Mouse (Mus musculus) stomach, postnatal 0 days (tissue): ENCODE measurements around the gene Fxyd2. TPM values are rescaled to one million over a fixed set of nuclear protein-coding genes. Genes with fewer than 3 reads are reported as not detected.

Source experiments
- ATAC-seq: fragments of 200-750 bp; cut with Nextera tagmentation; 2 replicates; pipeline ENCODE4 v1.8.0; 2017; ENCODE audit not compliant: low FRiP score, low TSS enrichment
- DNase-seq: peaks from one replicate; pipeline ENCODE4 v3.0.0-alpha.2; 2016; ENCODE audit warnings: low spot score
- H3K27ac ChIP-seq: fragments of 300-500 bp; sonication (generic); replicated peaks from 2 replicates; pipeline ENCODE4 v1.5.1; 2014; ENCODE audit warnings: mild to moderate bottlenecking, control low read depth
- H3K27me3 ChIP-seq: fragments of 300-500 bp; sonication (generic); 2 replicates; pipeline ENCODE4 v1.6.1; 2014; ENCODE audit warnings: low read length; ENCODE audit not compliant: control insufficient read depth, insufficient read depth
- H3K36me3 ChIP-seq: fragments of 300-500 bp; sonication (generic); 2 replicates; pipeline ENCODE4 v1.6.1; 2014; ENCODE audit warnings: low read length, mixed read lengths; ENCODE audit not compliant: control insufficient read depth, insufficient read depth
- H3K4me1 ChIP-seq: fragments of 300-500 bp; sonication (generic); replicated peaks from 2 replicates; pipeline ENCODE4 v1.6.1; 2014; ENCODE audit warnings: antibody characterized with exemption; ENCODE audit not compliant: control insufficient read depth, insufficient read depth
- H3K4me2 ChIP-seq: fragments of 300-500 bp; sonication (generic); replicated peaks from 2 replicates; pipeline ENCODE4 v1.6.1; 2014; ENCODE audit warnings: low read depth, mild to moderate bottlenecking, control low read depth, moderate library complexity
- H3K4me3 ChIP-seq: fragments of 300-500 bp; sonication (generic); 2 replicates; pipeline ENCODE4 v1.5.1; 2014; ENCODE audit warnings: low read depth, low read length, control low read depth
- H3K9ac ChIP-seq: fragments of 300-500 bp; sonication (generic); 2 replicates; pipeline ENCODE4 v1.6.1; 2014; ENCODE audit warnings: mild to moderate bottlenecking, low read length, control low read depth, mixed read lengths
- H3K9me3 ChIP-seq: fragments of 300-500 bp; sonication (generic); 2 replicates; pipeline ENCODE4 v1.6.1; 2016; ENCODE audit warnings: low read length; ENCODE audit not compliant: control insufficient read depth
- CTCF ChIP-seq: IDR thresholded peaks from 2 replicates; pipeline ENCODE4 v1.5.1; 2016; ENCODE audit warnings: antibody characterized with exemption, low read depth, mild to moderate bottlenecking, moderate library complexity
- EP300 ChIP-seq: optimal IDR thresholded peaks from 2 replicates; pipeline ENCODE3; 2016; ENCODE audit warnings: antibody characterized with exemption
- WGBS: fragments of 180-500 bp; shearing (Covaris S2); extraction: QIAGEN DNeasy Blood & Tissue Kit; methylation state at CpG from one replicate; pipeline ENCODE4 v1.1.7; 2014; 5-methylcytosine and 5-hydroxymethylcytosine counted together
- polyA plus RNA-seq: library from polyadenylated mRNA; unstranded; fragments of >200 nt; fragmentation: Nextera tagmentation; extraction: Ambion mirVana; gene quantifications from 2 replicates; pipeline ENCODE4 v1.2.1, GENCODE M21; 2015

The Fxyd2 gene
- polyA plus RNA-seq, 1 experiment from 2014 or later, result 2.2 TPM

DNA sequence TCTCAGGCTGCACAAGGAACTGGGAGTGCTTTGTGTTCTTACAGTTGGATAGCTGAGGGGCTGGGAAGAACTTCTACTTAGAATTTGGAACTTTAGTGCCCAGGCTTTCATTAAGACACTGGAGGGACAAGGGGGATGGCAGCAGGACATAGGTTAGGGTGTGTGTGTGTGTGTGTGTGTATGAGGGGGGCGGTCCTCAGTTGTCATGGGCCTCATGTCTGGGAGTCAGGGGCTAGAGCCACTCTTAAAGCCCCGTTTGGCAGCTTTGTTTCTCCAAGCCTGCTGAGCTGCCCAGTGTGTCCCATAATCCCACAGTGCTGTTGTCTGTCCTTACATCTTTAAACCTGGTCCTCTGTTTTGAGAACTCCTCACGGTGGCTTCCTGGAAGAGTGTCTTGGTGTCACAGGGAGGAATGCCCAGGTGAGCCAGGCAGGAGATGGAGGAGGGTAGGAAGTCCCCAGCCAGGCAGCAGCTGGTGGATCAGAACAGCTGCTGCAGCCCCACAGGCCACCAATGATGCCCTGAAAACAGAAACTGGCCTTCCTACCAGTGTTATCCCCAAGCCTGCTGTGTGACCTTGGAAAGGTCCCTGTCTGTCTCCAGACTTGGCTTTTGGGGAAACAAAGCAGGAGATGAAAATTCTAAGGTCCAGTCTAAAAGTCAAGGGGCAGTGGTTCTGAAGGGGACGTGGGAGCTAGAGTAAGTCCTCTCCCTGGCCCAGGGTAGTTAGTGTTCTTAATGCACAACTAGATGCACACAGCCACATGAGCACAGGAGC is 13.4 kb downstream of the Fxyd2 start:
- no peak overlapping the region for H3K4me3 ChIP-seq
- H3K4me1 ChIP-seq, result no peaks in the 10 kb centered on the region
- H3K9me3 ChIP-seq, result no peaks in the 10 kb centered on the region
- H3K9ac ChIP-seq, result no peak overlapping the region
- DNase-seq (no peak), ATAC-seq (no peak)
- TF ChIP-seq CTCF, result no peak
- no peak for TF ChIP-seq EP300
- no peak overlapping the region for H3K4me2 ChIP-seq
- WGBS, result 84% methylated on average over 4 of the region's 4 CpGs
- no peaks in the 10 kb centered on the region for H3K27me3 ChIP-seq
- no peaks in the 10 kb centered on the region for H3K36me3 ChIP-seq
- H3K27ac ChIP-seq, result no peak overlapping the region

DNA sequence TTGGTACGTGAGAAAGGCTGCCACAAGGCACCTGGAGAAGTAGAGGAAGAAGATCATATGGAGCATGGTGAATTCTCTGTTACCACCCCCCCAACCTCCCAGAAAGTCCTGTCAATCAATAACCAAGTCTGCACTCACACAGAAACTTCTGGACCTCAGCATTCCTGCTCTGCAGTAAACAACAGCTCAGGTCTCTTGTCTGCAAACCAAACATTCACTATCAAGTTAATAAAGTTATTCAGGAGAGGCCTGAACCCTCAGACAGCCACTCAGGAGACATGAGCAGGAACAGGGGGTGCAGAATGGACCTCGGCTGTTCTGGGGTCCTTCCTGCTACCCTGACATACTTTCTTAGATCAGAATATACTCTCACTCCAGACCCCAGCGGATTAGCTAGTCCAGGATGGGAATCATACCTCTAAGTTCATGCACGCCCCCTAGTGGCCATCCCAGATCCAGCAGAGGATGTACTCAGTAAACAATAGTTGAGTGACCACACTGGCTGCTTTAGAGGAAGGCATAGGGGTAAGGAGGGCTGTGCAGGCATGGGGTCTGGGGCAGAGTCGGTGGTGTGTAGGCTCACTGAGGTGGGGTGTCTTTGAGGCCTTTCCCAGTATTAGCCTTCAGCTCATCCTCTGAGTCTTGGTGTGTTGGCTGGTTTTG is 14.1 kb downstream of the Fxyd2 start:
- H3K36me3 ChIP-seq, result no peaks in the 10 kb centered on the region
- DNase-seq (peak; percentile 48), ATAC-seq (no peak)
- H3K4me3 ChIP-seq, result no peak overlapping the region
- 64% methylated on average over 5 of the region's 5 CpGs for WGBS
- no peak overlapping the region for H3K4me2 ChIP-seq
- H3K9me3 ChIP-seq, result no peaks in the 10 kb centered on the region
- peak; percentile 67 for TF ChIP-seq CTCF
- no peak for TF ChIP-seq EP300
- H3K9ac ChIP-seq, result no peak overlapping the region
- H3K4me1 ChIP-seq, result no peaks in the 10 kb centered on the region
- no peaks in the 10 kb centered on the region for H3K27me3 ChIP-seq
- no peak overlapping the region for H3K27ac ChIP-seq

DNA sequence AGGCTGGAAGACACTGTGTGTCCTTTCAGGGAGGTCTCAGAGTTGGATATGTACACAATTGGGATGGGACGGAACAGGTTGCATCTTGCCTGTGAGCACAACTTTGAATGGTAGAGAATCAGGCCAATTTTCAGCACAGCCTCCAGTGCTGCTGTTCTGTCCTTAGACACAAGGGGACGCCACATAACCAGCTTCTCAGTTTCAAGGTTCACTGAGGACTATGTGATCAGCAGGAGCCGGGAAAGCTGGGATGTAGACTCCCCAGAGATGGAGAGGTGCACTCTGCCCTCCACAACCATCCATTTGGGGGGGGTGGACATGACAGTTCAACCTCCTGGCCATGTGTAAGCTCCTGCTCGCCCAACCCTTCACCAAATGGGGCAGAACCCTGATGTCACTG is 16.4 kb downstream of the Fxyd2 start:
- TF ChIP-seq EP300, result no peak
- TF ChIP-seq CTCF, result peak; percentile 89
- no peak for ATAC-seq
- H3K27ac ChIP-seq, result no peak overlapping the region
- no peak overlapping the region for H3K4me3 ChIP-seq
- no peak overlapping the region for H3K9ac ChIP-seq
- DNase-seq, result peak; percentile 60
- H3K9me3 ChIP-seq, result no peaks in the 10 kb centered on the region
- H3K36me3 ChIP-seq, result no peaks in the 10 kb centered on the region
- H3K27me3 ChIP-seq, result no peaks in the 10 kb centered on the region
- H3K4me1 ChIP-seq, result no peaks in the 10 kb centered on the region
- WGBS, result 44% methylated on average over 4 of the region's 4 CpGs
- H3K4me2 ChIP-seq, result no peak overlapping the region

GRCm38 (mm10) chr9:45417245-45417644 is 17.8 kb downstream of the Fxyd2 start:
- no peaks in the 10 kb centered on the region for H3K27me3 ChIP-seq

GRCm38 (mm10) chr9:45418252-45418651 is 18.8 kb downstream of the Fxyd2 start:
- WGBS, result 71% methylated on average over 8 of the region's 8 CpGs
- Histone ChIP-seq H3K4me3 (no peak overlapping the region), H3K36me3 (no peaks in the 10 kb centered on the region), H3K27ac (no peak overlapping the region), H3K9me3 (no peaks in the 10 kb centered on the region), H3K27me3 (no peaks in the 10 kb centered on the region), H3K4me2 (no peak overlapping the region), H3K4me1 (no peaks in the 10 kb centered on the region), H3K9ac (no peak overlapping the region)
- TF ChIP-seq EP300, result no peak
- DNase-seq (no peak), ATAC-seq (no peak)

More at GRCm38 (mm10) chr9:45417245-45417644, 17.8 kb downstream of the Fxyd2 start:
- H3K9ac ChIP-seq, result peak overlapping the region; percentile 31; the same call in 1 of the 2 replicates
- ATAC-seq (peak; percentile 60; the same call in 1 of the 2 replicates), DNase-seq (peak; percentile 70)
- TF ChIP-seq EP300 (no peak), CTCF (peak; percentile 89)
- H3K4me2 ChIP-seq, result peak overlapping the region; percentile 47
- no peak overlapping the region for H3K4me3 ChIP-seq
- no peaks in the 10 kb centered on the region for H3K36me3 ChIP-seq
- 22% methylated on average over 8 of the region's 8 CpGs for WGBS
- no peaks in the 10 kb centered on the region for H3K4me1 ChIP-seq
- no peaks in the 10 kb centered on the region for H3K9me3 ChIP-seq
- H3K27ac ChIP-seq, result no peak overlapping the region

GRCm38 (mm10) chr9:45421209-45421608 is 21.7 kb downstream of the Fxyd2 start:
- WGBS, result 67% methylated on average over 8 of the region's 8 CpGs
- Histone ChIP-seq H3K4me2 (no peak overlapping the region), H3K36me3 (no peaks in the 10 kb centered on the region), H3K27ac (no peak overlapping the region), H3K27me3 (no peaks in the 10 kb centered on the region), H3K4me3 (no peak overlapping the region), H3K4me1 (no peaks in the 10 kb centered on the region), H3K9me3 (no peaks in the 10 kb centered on the region), H3K9ac (no peak overlapping the region)
- ATAC-seq, result no peak
- no peak for DNase-seq
- TF ChIP-seq EP300 (no peak), CTCF (peak; percentile 50)
